Mouse (Mus musculus): ENCODE measurements at regions not wholly inside any gene's neighbourhood (a gene's known extent, or its start where the extent isn't known, plus 50 kb on each side); places are given as distances from the start of the nearest gene placed in this dataset.

DNA sequence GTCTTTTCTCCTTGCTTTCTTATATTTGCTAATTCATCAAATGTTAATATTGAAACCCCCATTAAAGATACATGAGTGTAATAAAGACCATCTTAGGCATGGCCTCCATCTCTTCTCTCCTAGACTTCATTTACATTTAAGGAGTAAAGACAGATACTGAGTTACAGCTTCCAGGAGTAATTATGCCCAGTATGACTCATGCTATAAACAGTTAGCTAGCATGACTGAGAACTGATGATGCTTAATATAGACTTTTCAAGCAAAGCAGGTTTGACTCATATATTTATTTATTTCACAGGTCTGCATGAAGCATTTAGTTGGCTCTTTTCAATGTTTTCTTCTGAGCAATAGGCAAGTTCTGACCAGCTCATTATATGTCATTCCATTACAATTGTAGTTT, 453.7 kb upstream of the Cntn6 start:
- TF ChIP-seq POLR2A (IDR thresholded peaks at IDR 0.05; ENCODE audit: extremely low read depth, insufficient read depth, low read length) (no peak), CTCF (IDR thresholded peaks at IDR 0.05; ENCODE audit: low read depth, low read length) (no peak)
